Mouse (Mus musculus) neutrophil, adult 65 days (primary cell): ENCODE measurements around the gene Slain1. TPM values are rescaled to one million over a fixed set of nuclear protein-coding genes. Genes with fewer than 3 reads are reported as not detected.

Experiments
- total RNA-seq: library from RNA; stranded (reverse); gene quantifications from 2 replicates; pipeline ENCODE4 v1.2.4, GENCODE M21; 2023

The Slain1 gene
- 3.2 and 3.6 TPM in 2 replicates for total RNA-seq

GRCm38 (mm10) chr14:103649896-103650334 is at the start of gene Slain1:
Slain1 (plus strand) TSS chr14:103650228.

Other genes with a start within 250 kb of the Slain1 start
- gene Scel, start 136.9 kb upstream of the Slain1 start, total RNA-seq, result 0.38 TPM in 1 of 2 replicates, not detected in the other
- gene Ednrb, start 194.2 kb downstream of the Slain1 start, total RNA-seq, result 0.28 and 0.64 TPM in 2 replicates